Comparison of ENCODE assay signal across 7 mouse cellular contexts in genomic region chr4:127330181-127331100, GRCm38 (mm10). TPM values are rescaled to one million over a fixed set of nuclear protein-coding genes. Genes with fewer than 3 reads are reported as not detected.
DNase-seq lines count a peak whose midpoint lies in the region; ATAC-seq lines count a peak whose summit lies in the region.

Gene Gjb3 (minus strand): TSS chr4:127330844.

- H3K4me2 ChIP-seq in embryonic facial prominence, embryonic 14.5 days (ENCODE audit: low read depth, low read length): peak within 1 kb of the TSS; percentile 45
- peak within 1 kb of the TSS; percentile 58 for H3K4me2 ChIP-seq in intestine, embryonic 16.5 days (ENCODE audit: low read depth, low read length)
- peak within 1 kb of the TSS; percentile 48 for H3K4me2 ChIP-seq in neural tube, embryonic 13.5 days

- H3K9ac ChIP-seq in embryonic facial prominence, embryonic 14.5 days (ENCODE audit: low read depth, low read length): peak within 1 kb of the TSS; percentile 27; the same call in 1 of the 2 replicates
- peak within 1 kb of the TSS; percentile 46 for H3K9ac ChIP-seq in intestine, embryonic 16.5 days (ENCODE audit: low read depth, low read length)
- H3K9ac ChIP-seq in neural tube, embryonic 13.5 days: peak within 1 kb of the TSS; percentile 47; the same call in 1 of the 2 replicates

- no peaks in the 10 kb centered on the region for H3K36me3 ChIP-seq in embryonic facial prominence, embryonic 14.5 days (ENCODE audit: control insufficient read depth, insufficient read depth, low read length)
- H3K36me3 ChIP-seq in intestine, embryonic 16.5 days (ENCODE audit: control insufficient read depth, insufficient read depth, low read length): no peaks in the 10 kb centered on the region
- H3K36me3 ChIP-seq in neural tube, embryonic 13.5 days: no peaks in the 10 kb centered on the region

- WGBS in embryonic facial prominence, embryonic 14.5 days: 2% methylated on average over 46 of the region's 49 CpGs
- 2% methylated on average over 49 of the region's 49 CpGs for WGBS in intestine, embryonic 16.5 days
- WGBS in neural tube, embryonic 13.5 days: 2% methylated on average over 49 of the region's 49 CpGs

- ATAC-seq in embryonic facial prominence, embryonic 14.5 days (ENCODE audit: low read depth): 0 out of 2 replicates have a peak, but pooled peaks have one; percentile 7
- peak; percentile 38 for ATAC-seq in intestine, embryonic 16.5 days
- peak; percentile 40; the same call in 1 of the 2 replicates for ATAC-seq in neural tube, embryonic 13.5 days (ENCODE audit: low read depth)
- ATAC-seq in inflammation-experienced regulatory T-cells, adult 6 months: no peak

- peak within 1 kb of the TSS; percentile 61; the same call in 1 of the 2 replicates for H3K27ac ChIP-seq in embryonic facial prominence, embryonic 14.5 days (replicated peaks; ENCODE audit: low read depth, low read length)
- H3K27ac ChIP-seq in intestine, embryonic 16.5 days (ENCODE audit: low read length): no peak within 1 kb of the TSS
- no peak within 1 kb of the TSS for H3K27ac ChIP-seq in neural tube, embryonic 13.5 days (replicated peaks)

- H3K27me3 ChIP-seq in embryonic facial prominence, embryonic 14.5 days (replicated peaks; ENCODE audit: control insufficient read depth, insufficient read depth, low read length): peaks cover 61% of the 10 kb centered on the region
- peaks cover 28% of the 10 kb centered on the region for H3K27me3 ChIP-seq in intestine, embryonic 16.5 days (replicated peaks; ENCODE audit: control insufficient read depth, insufficient read depth, low read length)
- peaks cover 65% of the 10 kb centered on the region for H3K27me3 ChIP-seq in neural tube, embryonic 13.5 days

- no peaks in the 10 kb centered on the region for H3K9me3 ChIP-seq in embryonic facial prominence, embryonic 14.5 days (ENCODE audit: control insufficient read depth, low read length)
- no peaks in the 10 kb centered on the region for H3K9me3 ChIP-seq in intestine, embryonic 16.5 days (ENCODE audit: control insufficient read depth, low read length)
- H3K9me3 ChIP-seq in neural tube, embryonic 13.5 days: no peaks in the 10 kb centered on the region

- peak within 1 kb of the TSS; percentile 31 for H3K4me3 ChIP-seq in embryonic facial prominence, embryonic 14.5 days (ENCODE audit: low read depth, low read length)
- H3K4me3 ChIP-seq in intestine, embryonic 16.5 days (ENCODE audit: low read length): peak within 1 kb of the TSS; percentile 38
- peak within 1 kb of the TSS; percentile 20 for H3K4me3 ChIP-seq in neural tube, embryonic 13.5 days

- peaks cover 7% of the 10 kb centered on the region for H3K4me1 ChIP-seq in embryonic facial prominence, embryonic 14.5 days (ENCODE audit: control insufficient read depth, insufficient read depth, low read length)
- peaks cover 11% of the 10 kb centered on the region for H3K4me1 ChIP-seq in intestine, embryonic 16.5 days (ENCODE audit: control insufficient read depth, insufficient read depth, low read length)
- H3K4me1 ChIP-seq in neural tube, embryonic 13.5 days (replicated peaks): peaks cover 23% of the 10 kb centered on the region

- DNase-seq in right cerebral cortex, adult 2 months (ENCODE audit: low spot score in 2 of 2): peak; percentile 29 to 39
- no peak for DNase-seq in right cerebral cortex, postnatal 14 days
- no peak for DNase-seq in embryonic facial prominence, embryonic 14.5 days (ENCODE audit: low spot score)
- DNase-seq in cerebellum, adult 8-10 months: no peak

RNA-seq across cellular contexts. Expression of gene Gjb3, which starts in this region (rescaled TPM):
- 5.4 and 5.7 TPM in 2 replicates for polyA plus RNA-seq in embryonic facial prominence, embryonic 14.5 days (2014; fragmentation: Nextera tagmentation; extraction: Ambion mirVana)
- polyA plus RNA-seq in intestine, embryonic 16.5 days (2015; fragmentation: Nextera tagmentation; extraction: Ambion mirVana): 3.9 and 5.6 TPM in 2 replicates
- polyA plus RNA-seq in neural tube, embryonic 13.5 days (2015; fragmentation: Nextera tagmentation; extraction: Ambion mirVana): not detected in 2 replicates
- under 1 TPM in 1 of 3 experiments, not detected in 2; 0.20 TPM for polyA plus RNA-seq in inflammation-experienced regulatory T-cells, adult 6 months (2017; shearing (Covaris generic))

Comparison
In these comparisons a context has a peak if more than half of its experiments do, and no peak if none do; other contexts are left out.
1. DNase-seq: peak in right cerebral cortex, adult 2 months (2 of 2); none in right cerebral cortex, postnatal 14 days (single experiment), embryonic facial prominence, embryonic 14.5 days (single experiment) and cerebellum, adult 8-10 months (single experiment).
2. Peak in ATAC-seq, H3K4me3 ChIP-seq, H3K9ac ChIP-seq and H3K4me2 ChIP-seq in neural tube, embryonic 13.5 days; RNA of the gene not detected or under 1 TPM.
3. Peak in every context shown above with its lines, with median percentiles within 50 percentile points of each other: H3K4me2 ChIP-seq, H3K4me3 ChIP-seq and H3K9ac ChIP-seq.